Mouse (Mus musculus) heart, postnatal 0 days (tissue): ENCODE measurements around the gene Eva1a.

Source experiments
- CTCF ChIP-seq: IDR thresholded peaks from 2 replicates; pipeline ENCODE4 v1.5.1; 2016; ENCODE audit warnings: antibody characterized with exemption, control low read depth, low read depth
- EP300 ChIP-seq: IDR thresholded peaks from 2 replicates; pipeline ENCODE4 v1.6.1; 2016; ENCODE audit warnings: antibody characterized with exemption, low read depth

DNA sequence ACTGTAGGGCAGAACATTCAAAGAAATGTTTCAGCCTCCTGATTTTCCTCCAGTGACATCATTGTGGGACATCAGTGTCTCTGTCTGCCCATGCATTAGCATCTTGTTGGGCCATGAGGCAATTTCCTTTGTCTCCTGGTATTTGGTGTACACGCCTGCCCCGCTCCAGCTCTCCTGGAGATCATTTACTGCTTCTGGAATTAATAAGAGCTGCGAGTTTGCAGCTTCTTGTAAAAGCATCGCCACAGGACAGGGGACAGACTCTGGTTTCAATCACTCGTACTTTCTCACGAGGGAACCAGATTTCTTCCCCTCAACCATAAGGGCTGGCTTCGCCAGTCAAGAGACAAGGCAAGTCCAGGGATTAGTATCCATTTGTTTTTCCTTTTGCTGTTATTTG is 3.6 kb upstream of the Eva1a start:
- no peak for TF ChIP-seq CTCF
- TF ChIP-seq EP300, result no peak
